ENCODE assay signal across 32 mouse cellular contexts in genomic region chr19:61313185-61313584, GRCm38 (mm10). TPM values are rescaled to one million over a fixed set of nuclear protein-coding genes. Genes with fewer than 3 reads are reported as not detected.
DNase-seq lines count a peak whose midpoint lies in the region; ATAC-seq and TF ChIP-seq lines count a peak whose summit lies in the region.
"Not testable (repeated sequence)": the region's sequence is repeated elsewhere in the genome, so short reads cannot be mapped to it uniquely, and the experiment has no call there.
"Had no signal": no experiment of that assay in that cellular context is flagged by ENCODE, and none has a peak within 500 bp of the region (broad histone marks: within the 10 kb centered on the region; RNA-seq: fewer than 3 reads in every experiment).

No protein-coding gene starts in this region.

- peak; percentile 82 for DNase-seq in R1 (ENCODE audit: low read depth, low spot score)
- peak; percentile 1 for DNase-seq in embryo, embryonic 11 days
- peak; percentile 48 for DNase-seq in forebrain, embryonic 11.5 days (ENCODE audit: low spot score)
- peak; percentile 1 for DNase-seq in hindbrain, postnatal 0 days (ENCODE audit: low spot score)
- peak; percentile 9 for DNase-seq in neural tube, embryonic 11.5 days (ENCODE audit: low spot score)

- not testable (repeated sequence) for H3K4me2 ChIP-seq in forebrain, embryonic 11.5 days (ENCODE audit: low read depth, low read length, severe bottlenecking); hindbrain, postnatal 0 days (ENCODE audit: low read depth, low read length); neural tube, embryonic 11.5 days (ENCODE audit: low read depth)

- ATAC-seq in forebrain, embryonic 11.5 days (replicated peaks; ENCODE audit: low FRiP score); hindbrain, postnatal 0 days; neural tube, embryonic 11.5 days (ENCODE audit: insufficient read depth, low FRiP score, low TSS enrichment): not testable (repeated sequence)

- 17% methylated on average over 11 of the region's 11 CpGs for WGBS in forebrain, embryonic 11.5 days
- 21% methylated on average over 11 of the region's 11 CpGs for WGBS in hindbrain, postnatal 0 days
- WGBS in neural tube, embryonic 11.5 days = 23% methylated on average over 11 of the region's 11 CpGs

- not testable (repeated sequence) for H3K4me1 ChIP-seq in ES-Bruce4 (ENCODE audit: control insufficient read depth, insufficient read depth, low read length); forebrain, embryonic 11.5 days (replicated peaks; ENCODE audit: control insufficient read depth, insufficient read depth, low read length); hindbrain, postnatal 0 days (ENCODE audit: insufficient read depth, low read length); neural tube, embryonic 11.5 days (ENCODE audit: control insufficient read depth, insufficient read depth, low read length)

- not testable (repeated sequence) for TF ChIP-seq CTCF in ES-Bruce4 (IDR thresholded peaks at IDR 0.05; ENCODE audit: low read depth, low read length); hindbrain, postnatal 0 days (IDR thresholded peaks at IDR 0.05; ENCODE audit: low read depth)

- peak overlapping the region; percentile 42 for H3K9ac ChIP-seq in ES-Bruce4 (ENCODE audit: low read depth, poor library complexity, severe bottlenecking)
- H3K9ac ChIP-seq in forebrain, embryonic 11.5 days (ENCODE audit: low read length); hindbrain, postnatal 0 days (replicated peaks; ENCODE audit: low read length); neural tube, embryonic 11.5 days (ENCODE audit: low read length): not testable (repeated sequence)

- H3K27me3 ChIP-seq in ES-Bruce4 (ENCODE audit: control insufficient read depth, insufficient read depth, low read length, poor library complexity, severe bottlenecking); forebrain, embryonic 11.5 days (ENCODE audit: control insufficient read depth, insufficient read depth, low read length); hindbrain, postnatal 0 days (ENCODE audit: insufficient read depth, low read length); neural tube, embryonic 11.5 days (ENCODE audit: control insufficient read depth, insufficient read depth, low read length): not testable (repeated sequence)

- peak overlapping the region; percentile 65 for H3K4me3 ChIP-seq in ES-Bruce4 (ENCODE audit: low read depth, low read length)
- not testable (repeated sequence) for H3K4me3 ChIP-seq in forebrain, embryonic 11.5 days (ENCODE audit: low read depth, low read length); hindbrain, postnatal 0 days (ENCODE audit: low read length); neural tube, embryonic 11.5 days (ENCODE audit: low read depth, low read length)

- peak; percentile 54 for TF ChIP-seq POLR2A in ES-Bruce4 (IDR thresholded peaks at IDR 0.05; ENCODE audit: insufficient read depth, low read length)

- peak overlapping the region; percentile 58 for H3K27ac ChIP-seq in ES-Bruce4 (ENCODE audit: insufficient read depth, low read length)
- H3K27ac ChIP-seq in forebrain, embryonic 11.5 days (ENCODE audit: low read depth, low read length); hindbrain, postnatal 0 days; neural tube, embryonic 11.5 days (ENCODE audit: low read depth, low read length): not testable (repeated sequence)

- H3K9me3 ChIP-seq in ES-Bruce4 (replicated peaks; ENCODE audit: control insufficient read depth, insufficient read depth, low read length, poor library complexity, severe bottlenecking) = peaks cover 29% of the 10 kb centered on the region
- H3K9me3 ChIP-seq in forebrain, embryonic 11.5 days (ENCODE audit: control insufficient read depth, low read length); hindbrain, postnatal 0 days (ENCODE audit: low read length); neural tube, embryonic 11.5 days (ENCODE audit: control insufficient read depth, low read length): not testable (repeated sequence)

- not testable (repeated sequence) for TF ChIP-seq EP300 in ES-Bruce4 (IDR thresholded peaks at IDR 0.05; ENCODE audit: insufficient read depth, low read depth, low read length)

- not testable (repeated sequence) for H3K36me3 ChIP-seq in ES-Bruce4 (ENCODE audit: control insufficient read depth, insufficient read depth, low read length, poor library complexity, severe bottlenecking); forebrain, embryonic 11.5 days (ENCODE audit: control insufficient read depth, insufficient read depth, low read length); hindbrain, postnatal 0 days (ENCODE audit: insufficient read depth, low read length); neural tube, embryonic 11.5 days (ENCODE audit: control insufficient read depth, insufficient read depth, low read length)

RNA-seq across cellular contexts. Expression of gene Gm21060, which starts 16.3 kb away (rescaled TPM):
- polyA plus RNA-seq in ES-Bruce4 (2011; ENCODE audit: insufficient read depth, insufficient read length, low read depth, missing spikeins) = 7.1 and 12.1 TPM in 2 replicates
- polyA plus RNA-seq in forebrain, embryonic 11.5 days (2014; fragmentation: Nextera tagmentation; extraction: Ambion mirVana) = not detected in 2 replicates
- not detected in 2 replicates for total RNA-seq in hindbrain, postnatal 0 days (2014; rRNA removed)
- polyA plus RNA-seq in hindbrain, postnatal 0 days (2015; fragmentation: Nextera tagmentation; extraction: Ambion mirVana) = not detected in 2 replicates
- not detected in 2 replicates for polyA plus RNA-seq in neural tube, embryonic 11.5 days (2014; fragmentation: Nextera tagmentation; extraction: Ambion mirVana)
- total RNA-seq: adrenal gland, adult 8-10 months; adrenal gland, postnatal 25 days; forebrain, postnatal 0 days; G1E; gastrocnemius, adult 2 months; gastrocnemius, postnatal 14 days; gastrocnemius, postnatal 4 days; heart, adult 18-20 months; heart, postnatal 14 days; heart, postnatal 4 days had no signal
- polyA plus RNA-seq: activated CD4-positive, CD25-positive, alpha-beta regulatory T cell, adult 4 months; C2C12; CD4-positive, CD25-positive, alpha-beta regulatory T cell, adult 4 months; embryonic facial prominence, embryonic 10.5 days; embryonic facial prominence, embryonic 13.5 days; erythroblast, embryonic 14.5 days; forebrain, embryonic 14.5 days; forebrain, postnatal 0 days; frontal cortex, adult 2 months; G1E; heart, embryonic 13.5 days; heart, embryonic 16.5 days; hindbrain, embryonic 11.5 days; hindbrain, embryonic 14.5 days; intestine, embryonic 14.5 days; intestine, postnatal 0 days; kidney, adult 2 months; Patski had no signal

Comparison
In these comparisons a context has a peak if more than half of its experiments do, and no peak if none do; other contexts are left out.
1. DNase-seq: peak in every context shown above with its lines; median percentile 82 in R1; 48 in forebrain, embryonic 11.5 days; 9 in neural tube, embryonic 11.5 days; 1 in embryo, embryonic 11 days; 1 in hindbrain, postnatal 0 days.